Mouse (Mus musculus): ENCODE measurements around the gene Crygd.
"Not testable (repeated sequence)": the region's sequence is repeated elsewhere in the genome, so short reads cannot be mapped to it uniquely, and the experiment has no call there.

Crygd gene

DNA sequence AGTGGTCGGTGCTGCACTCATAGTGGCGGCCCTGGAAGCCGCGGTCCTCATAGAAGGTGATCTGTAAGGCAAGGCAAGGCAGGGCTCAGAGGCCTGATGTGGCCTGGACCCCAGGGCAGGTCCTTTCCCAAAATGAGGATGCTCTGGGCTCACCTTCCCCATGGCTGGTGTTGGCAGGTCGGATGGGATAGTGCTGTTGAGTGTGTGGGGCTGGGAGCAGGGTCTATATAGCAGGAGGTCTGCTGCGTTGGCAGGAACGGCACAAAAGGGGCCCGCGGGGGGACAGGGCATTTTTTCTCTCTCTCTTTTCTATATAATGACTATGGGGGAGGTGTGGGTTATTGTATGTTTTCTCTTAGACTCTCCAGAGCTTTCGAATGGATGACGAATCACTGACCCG, 12.3 kb downstream of the Crygd start, which contains the start of gene Cryge:
Gene Cryge, minus strand, starts transcription at position 198 of the 400 bp plus-strand sequence.
- in situ Hi-C loops (cut with MboI; ENCODE audit: low pct_unique_long_range_greater_than_20kb in 1 of 2, low sequenced_read_pairs in 2 of 2, unreplicated experiment in 1 of 2) = not testable (repeated sequence)

DNA sequence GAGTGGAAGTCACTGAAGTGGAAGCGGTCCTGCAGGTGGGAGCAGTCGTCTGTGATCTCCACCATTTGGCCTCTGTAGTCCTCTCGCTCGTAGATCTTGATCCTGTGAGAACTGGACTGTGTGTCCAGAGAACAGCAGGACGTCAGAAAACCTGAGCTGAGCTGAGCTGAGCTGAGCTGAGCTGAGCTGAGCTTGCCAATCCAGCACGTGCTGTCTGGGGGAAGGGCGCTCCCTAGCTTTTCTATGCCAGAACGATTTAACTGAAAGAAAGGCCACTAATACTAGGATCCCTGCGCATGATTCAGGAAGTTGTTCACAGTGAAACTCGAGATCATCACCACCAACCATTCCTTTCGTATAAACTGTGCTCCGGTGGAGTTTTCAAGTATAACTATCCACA, 14.5 kb downstream of the Crygd start:
- in situ Hi-C loops (cut with MboI; ENCODE audit: low pct_unique_long_range_greater_than_20kb in 1 of 2, low sequenced_read_pairs in 2 of 2, unreplicated experiment in 1 of 2) = loop anchor here (10.0 kb wide), 1 partner anchor 126 kb away; no protein-coding TSS in a partner anchor

- in situ Hi-C loops (cut with MboI; ENCODE audit: low pct_unique_long_range_greater_than_20kb in 1 of 2, low sequenced_read_pairs in 2 of 2, unreplicated experiment in 1 of 2) = loop anchor here (10.0 kb wide), 1 partner anchor 128 kb away; no protein-coding TSS in a partner anchor
These were observed 16.7 kb downstream of the Crygd start for GRCm38 (mm10) chr1:65046401-65047109.

DNA sequence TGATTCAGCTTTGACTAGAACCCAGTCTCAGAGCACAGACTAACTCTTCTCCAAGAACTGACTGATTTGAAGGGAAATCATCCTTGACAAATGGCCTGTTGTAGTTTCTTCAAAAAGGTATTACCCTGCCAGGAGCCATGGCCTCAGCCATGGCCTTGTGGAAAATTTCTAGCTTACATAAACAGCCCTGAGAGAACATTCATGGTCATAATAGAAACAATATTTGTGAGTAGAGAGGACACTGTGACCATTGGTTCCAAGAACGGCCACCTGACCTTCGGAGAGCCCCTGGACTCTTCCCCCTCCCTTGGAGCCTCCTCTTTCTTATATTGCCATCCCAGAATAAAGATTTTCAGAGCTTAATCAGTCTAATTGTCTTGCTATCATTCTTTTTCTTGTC, 19.8 kb downstream of the Crygd start:
- in situ Hi-C loops (cut with MboI; ENCODE audit: low pct_unique_long_range_greater_than_20kb in 1 of 2, low sequenced_read_pairs in 2 of 2, unreplicated experiment in 1 of 2) = loop anchor here (10.0 kb wide), 1 partner anchor 131 kb away; no protein-coding TSS in a partner anchor

- in situ Hi-C loops (cut with MboI; ENCODE audit: low pct_unique_long_range_greater_than_20kb in 1 of 2, low sequenced_read_pairs in 2 of 2, unreplicated experiment in 1 of 2) = loop anchor here (10.0 kb wide), 1 partner anchor 133 kb away; no protein-coding TSS in a partner anchor
These were observed 21.4 kb downstream of the Crygd start for GRCm38 (mm10) chr1:65041837-65042236.

GRCm38 (mm10) chr1:65040806-65041205, 22.4 kb downstream of the Crygd start:
- in situ Hi-C loops (cut with MboI; ENCODE audit: low pct_unique_long_range_greater_than_20kb in 1 of 2, low sequenced_read_pairs in 2 of 2, unreplicated experiment in 1 of 2) = loop anchor here (10.0 kb wide), 1 partner anchor 134 kb away; no protein-coding TSS in a partner anchor

- in situ Hi-C loops (cut with MboI; ENCODE audit: low pct_unique_long_range_greater_than_20kb in 1 of 2, low sequenced_read_pairs in 2 of 2, unreplicated experiment in 1 of 2) = loop anchor here (10.0 kb wide), 1 partner anchor 135 kb away; no protein-coding TSS in a partner anchor
These were observed 23.6 kb downstream of the Crygd start for GRCm38 (mm10) chr1:65039679-65040078.

DNA sequence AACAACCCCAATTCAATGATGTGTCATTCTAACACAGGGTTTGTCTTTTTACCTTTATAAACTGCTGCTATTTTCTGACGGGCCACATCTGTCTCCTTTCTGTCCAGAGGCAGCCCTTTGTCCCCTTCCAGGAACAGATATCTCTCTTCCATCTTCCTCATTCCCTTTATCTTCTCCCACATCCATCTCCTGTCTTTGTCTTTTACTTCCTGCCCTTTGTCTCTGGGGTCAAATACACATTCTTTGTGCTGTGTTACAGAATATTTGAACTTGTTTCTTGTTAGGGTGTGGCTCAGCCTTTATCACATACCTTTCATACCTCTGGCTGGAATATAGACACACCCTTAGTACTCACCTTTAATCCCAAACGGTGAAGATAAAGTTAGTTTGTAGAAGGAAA, 25.7 kb downstream of the Crygd start:
- in situ Hi-C loops (cut with MboI; ENCODE audit: low pct_unique_long_range_greater_than_20kb in 1 of 2, low sequenced_read_pairs in 2 of 2, unreplicated experiment in 1 of 2) = no loop called here

DNA sequence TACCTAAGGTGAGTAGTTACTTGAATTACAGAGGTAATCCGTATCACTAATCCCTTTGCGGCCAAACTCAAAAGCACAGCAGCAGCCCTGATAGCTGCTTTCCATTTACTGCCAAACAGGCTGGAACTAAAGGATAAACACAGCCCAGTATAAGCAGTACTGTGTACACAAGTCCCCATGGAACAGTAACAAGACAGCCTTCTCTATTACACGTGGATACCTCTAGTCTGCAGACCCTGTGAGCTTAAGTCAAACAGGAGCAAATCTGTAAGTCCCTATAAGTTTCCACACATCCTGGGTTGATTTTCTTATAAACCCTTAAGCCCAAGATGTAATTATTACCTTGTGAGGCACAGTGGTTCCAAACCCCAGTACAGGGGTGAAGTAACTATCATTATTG, 27.7 kb downstream of the Crygd start:
- in situ Hi-C loops (cut with MboI; ENCODE audit: low pct_unique_long_range_greater_than_20kb in 1 of 2, low sequenced_read_pairs in 2 of 2, unreplicated experiment in 1 of 2) = no loop called here

GRCm38 (mm10) chr1:65032641-65033040, 30.6 kb downstream of the Crygd start, which contains the start of gene Akr1cl:
TSS of gene Akr1cl (minus strand) at chr1:65032759.
- in situ Hi-C loops (cut with MboI; ENCODE audit: low pct_unique_long_range_greater_than_20kb in 1 of 2, low sequenced_read_pairs in 2 of 2, unreplicated experiment in 1 of 2) = no loop called here

- in situ Hi-C loops (cut with MboI; ENCODE audit: low pct_unique_long_range_greater_than_20kb in 1 of 2, low sequenced_read_pairs in 2 of 2, unreplicated experiment in 1 of 2) = no loop called here
These were observed 35.0 kb downstream of the Crygd start for GRCm38 (mm10) chr1:65028206-65028605.

DNA sequence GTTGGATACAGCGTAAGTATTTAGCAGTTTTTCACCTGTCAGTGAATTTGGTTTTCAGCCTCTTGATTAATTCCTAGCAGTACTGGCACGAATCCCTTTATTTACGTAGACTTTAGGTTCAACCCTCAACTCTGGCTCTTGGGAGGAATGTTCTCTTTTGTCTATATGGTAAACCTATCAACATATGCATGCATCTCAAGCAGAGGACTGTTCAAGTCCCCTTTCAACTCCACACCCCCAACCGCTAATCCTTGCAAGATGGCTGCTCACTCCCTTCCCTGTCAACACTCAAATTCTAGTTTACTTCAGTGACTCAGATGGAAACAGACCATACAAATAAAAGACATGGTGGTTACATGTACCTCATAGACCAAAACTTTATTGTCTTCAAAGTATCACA, 50.5 kb downstream of the Crygd start:
- in situ Hi-C loops (cut with MboI; ENCODE audit: low pct_unique_long_range_greater_than_20kb in 1 of 2, low sequenced_read_pairs in 2 of 2, unreplicated experiment in 1 of 2) = no loop called here

All from mouse embryonic stem cell (cell line).